Mouse (Mus musculus): ENCODE data around the gene Epdr1. TPM values are rescaled to one million over a fixed set of nuclear protein-coding genes. Genes with fewer than 3 reads are reported as not detected.

Gene Epdr1
- polyA plus RNA-seq (2014; fragmentation: Illumina TruSeq; extraction: RNeasy Lipid Tissue Mini Kit (QIAGEN cat#74804); ENCODE audit: low read depth, low replicate concordance): 7.0 TPM

DNA sequence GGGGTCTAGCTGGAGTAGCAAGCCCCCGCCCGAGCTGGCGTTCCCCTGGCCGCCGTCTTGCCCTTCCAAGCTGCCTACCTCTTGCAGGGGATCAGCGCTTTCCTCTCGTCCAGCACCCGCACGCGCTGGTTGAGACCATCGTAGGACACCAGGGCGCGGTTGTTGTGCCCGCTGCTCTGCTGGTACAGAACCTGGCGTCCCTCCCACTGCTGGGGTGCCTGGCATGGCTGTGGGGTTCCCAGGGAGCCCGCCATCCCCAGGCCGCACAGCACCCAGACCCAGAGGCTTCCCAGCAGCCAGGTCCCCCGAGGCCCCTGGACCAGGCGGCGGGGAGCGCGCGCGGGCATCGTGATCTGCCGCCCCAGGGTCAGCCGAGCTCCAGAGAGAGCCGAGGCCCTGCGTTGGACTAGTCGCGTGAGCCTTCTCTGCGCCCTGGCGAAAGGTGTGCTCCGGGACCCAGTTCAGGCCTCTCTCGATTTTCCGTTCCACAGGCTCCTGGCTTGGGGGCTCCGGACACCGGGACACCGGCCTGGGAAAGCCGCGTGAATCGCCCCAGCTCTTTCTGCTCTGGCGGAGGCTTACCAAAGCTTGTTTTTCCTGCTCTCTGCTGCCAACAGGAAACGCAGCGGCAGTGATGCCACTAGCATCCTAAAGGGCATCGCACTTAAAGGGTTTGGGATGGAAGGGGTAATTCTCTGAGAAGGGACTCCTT, at the start of gene Epdr1:
Gene Epdr1, minus strand, starts transcription at position 712 of the 712 bp plus-strand sequence.

DNA sequence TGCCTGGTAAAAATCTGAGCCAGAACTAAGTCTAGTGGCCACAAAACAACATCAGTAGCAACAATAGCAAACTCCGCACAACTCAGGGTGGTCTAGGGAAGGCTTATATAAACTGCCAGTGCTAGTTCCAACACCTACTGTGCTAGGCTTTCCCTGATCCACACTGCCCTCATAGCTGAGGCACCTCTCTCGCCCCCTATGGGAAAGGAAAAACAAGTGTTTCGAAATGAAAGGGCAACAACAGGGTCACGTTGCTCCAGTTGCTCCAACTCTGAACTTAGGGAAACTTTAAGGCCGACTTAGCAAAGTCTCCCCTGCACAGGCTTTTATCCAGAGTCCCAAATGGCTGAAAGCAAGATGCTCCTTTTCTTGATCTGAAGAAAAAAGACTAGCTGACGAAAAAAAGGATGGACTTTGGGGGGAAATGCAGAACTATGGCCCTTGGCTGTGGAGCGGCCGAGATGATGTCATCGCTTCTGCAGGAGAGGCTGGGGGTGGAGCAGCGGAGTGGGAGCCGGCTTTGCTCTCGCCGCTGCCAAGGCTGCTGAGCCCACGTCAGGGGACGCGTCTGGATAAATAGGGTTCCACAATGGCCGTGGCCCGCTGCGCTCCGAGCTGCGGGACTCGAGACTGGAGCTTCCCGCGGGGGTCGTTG, 3.0 kb upstream of the Epdr1 start, which contains the start of gene Sfrp4:
Gene Sfrp4, plus strand, starts transcription at position 532 of the 655 bp plus-strand sequence.

Other genes starting within 250 kb of the Epdr1 start
- gene Stard3nl, start 224.1 kb downstream of the Epdr1 start, polyA plus RNA-seq (2014; fragmentation: Illumina TruSeq; extraction: RNeasy Lipid Tissue Mini Kit (QIAGEN cat#74804); ENCODE audit: low read depth, low replicate concordance): 45.6 TPM
- gene Sfrp4, start 3.2 kb upstream of the Epdr1 start, polyA plus RNA-seq (2014; fragmentation: Illumina TruSeq; extraction: RNeasy Lipid Tissue Mini Kit (QIAGEN cat#74804); ENCODE audit: low read depth, low replicate concordance): 3.3 TPM
- gene Nme8, start 77.9 kb upstream of the Epdr1 start, polyA plus RNA-seq (2014; fragmentation: Illumina TruSeq; extraction: RNeasy Lipid Tissue Mini Kit (QIAGEN cat#74804); ENCODE audit: low read depth, low replicate concordance): not detected
- 2.9 TPM for gene Gpr141, start 204.3 kb upstream of the Epdr1 start, polyA plus RNA-seq (2014; fragmentation: Illumina TruSeq; extraction: RNeasy Lipid Tissue Mini Kit (QIAGEN cat#74804); ENCODE audit: low read depth, low replicate concordance)